In the genomic region with DNA sequence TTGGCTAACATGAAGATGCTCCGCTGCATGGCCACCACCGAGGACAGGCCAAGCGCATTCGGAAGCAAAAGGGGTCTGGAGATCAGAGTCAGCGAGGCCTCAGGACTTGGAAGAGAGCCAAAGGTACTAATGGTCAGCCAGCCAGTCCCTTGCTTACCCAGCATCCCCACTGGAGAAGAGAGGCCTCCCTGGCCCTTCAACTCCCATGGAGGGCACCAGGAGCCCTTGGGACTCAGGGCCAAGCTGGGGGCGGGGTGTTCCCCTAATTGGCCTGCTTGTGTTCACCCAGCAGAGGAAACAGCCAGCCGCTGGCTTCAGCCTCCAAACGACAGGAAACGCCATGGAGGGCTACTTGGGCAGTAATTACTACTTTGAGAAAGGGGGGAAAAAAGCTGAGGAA, we compare ENCODE assay signal across 11 mouse cellular contexts. TPM values are rescaled to one million over a fixed set of nuclear protein-coding genes. Genes with fewer than 3 reads are reported as not detected.
DNase-seq lines count a peak whose midpoint lies in the region; ATAC-seq lines count a peak whose summit lies in the region.
"Had no signal": no experiment of that assay in that cellular context is flagged by ENCODE, and none has a peak within 500 bp of the region (broad histone marks: within the 10 kb centered on the region; RNA-seq: fewer than 3 reads in every experiment).

No protein-coding gene starts in this region.

- WGBS in kidney, embryonic 16.5 days, result 32% methylated on average over 9 of the region's 9 CpGs
- WGBS in embryonic facial prominence, embryonic 10.5 days, result 52% methylated on average over 9 of the region's 9 CpGs
- WGBS in forebrain, embryonic 16.5 days, result 44% methylated on average over 9 of the region's 9 CpGs

- peak; percentile 68 for ATAC-seq in kidney, embryonic 16.5 days (ENCODE audit: low FRiP score, low TSS enrichment)
- no peak for ATAC-seq in CD4-positive, CD25-positive, alpha-beta regulatory T cell, adult 4 months
- no peak for ATAC-seq in forebrain, embryonic 16.5 days
- ATAC-seq: midbrain, embryonic 16.5 days had no signal

- H3K9ac ChIP-seq in kidney, embryonic 16.5 days (replicated peaks; ENCODE audit: low read length), result no peak overlapping the region
- no peak overlapping the region for H3K9ac ChIP-seq in forebrain, embryonic 16.5 days (replicated peaks; ENCODE audit: low read depth, low read length)
- H3K9ac ChIP-seq: embryonic facial prominence, embryonic 12.5 days; limb, embryonic 13.5 days had no signal

- H3K36me3 ChIP-seq in kidney, embryonic 16.5 days (ENCODE audit: insufficient read depth, low read length), result no peaks in the 10 kb centered on the region
- H3K36me3 ChIP-seq in embryonic facial prominence, embryonic 10.5 days (replicated peaks), result no peaks in the 10 kb centered on the region
- no peaks in the 10 kb centered on the region for H3K36me3 ChIP-seq in forebrain, embryonic 16.5 days (ENCODE audit: control insufficient read depth, insufficient read depth)
- H3K36me3 ChIP-seq: embryonic facial prominence, embryonic 12.5 days; limb, embryonic 13.5 days had no signal

- H3K4me2 ChIP-seq in kidney, embryonic 16.5 days (replicated peaks; ENCODE audit: low read depth, low read length), result no peak overlapping the region
- H3K4me2 ChIP-seq in forebrain, embryonic 16.5 days (ENCODE audit: low read length), result no peak overlapping the region
- H3K4me2 ChIP-seq: embryonic facial prominence, embryonic 12.5 days; limb, embryonic 13.5 days had no signal

- no peaks in the 10 kb centered on the region for H3K27me3 ChIP-seq in kidney, embryonic 16.5 days (ENCODE audit: insufficient read depth, low read length)
- no peaks in the 10 kb centered on the region for H3K27me3 ChIP-seq in embryonic facial prominence, embryonic 10.5 days (replicated peaks; ENCODE audit: low read depth, poor library complexity, severe bottlenecking)
- H3K27me3 ChIP-seq in forebrain, embryonic 16.5 days (replicated peaks; ENCODE audit: control insufficient read depth, insufficient read depth, low read length), result no peaks in the 10 kb centered on the region
- H3K27me3 ChIP-seq: embryonic facial prominence, embryonic 12.5 days had no signal

- no peak overlapping the region for H3K27ac ChIP-seq in kidney, embryonic 16.5 days (ENCODE audit: low read length)
- peak overlapping the region; percentile 40; the same call in 1 of the 2 replicates for H3K27ac ChIP-seq in embryonic facial prominence, embryonic 10.5 days (replicated peaks)
- no peak overlapping the region for H3K27ac ChIP-seq in forebrain, embryonic 16.5 days (ENCODE audit: low read length)
- H3K27ac ChIP-seq: embryonic facial prominence, embryonic 12.5 days; limb, embryonic 13.5 days had no signal

- DNase-seq in kidney, adult 9 months, result no peak
- no peak for DNase-seq in embryonic facial prominence, embryonic 10.5 days (ENCODE audit: low spot score)
- DNase-seq in kidney, postnatal 14 days, result peak; percentile 46
- DNase-seq in right cerebral cortex, postnatal 14 days, result peak; percentile 19
- DNase-seq: gastrocnemius, postnatal 10 days had no signal

- no peaks in the 10 kb centered on the region for H3K9me3 ChIP-seq in kidney, embryonic 16.5 days (ENCODE audit: low read length)
- H3K9me3 ChIP-seq in embryonic facial prominence, embryonic 10.5 days, result no peaks in the 10 kb centered on the region
- no peaks in the 10 kb centered on the region for H3K9me3 ChIP-seq in forebrain, embryonic 16.5 days (ENCODE audit: control insufficient read depth, low read length)
- H3K9me3 ChIP-seq: embryonic facial prominence, embryonic 12.5 days; limb, embryonic 13.5 days had no signal

- H3K4me3 ChIP-seq in kidney, embryonic 16.5 days (ENCODE audit: low read length), result no peak overlapping the region
- no peak overlapping the region for H3K4me3 ChIP-seq in embryonic facial prominence, embryonic 10.5 days
- no peak overlapping the region for H3K4me3 ChIP-seq in forebrain, embryonic 16.5 days (replicated peaks; ENCODE audit: low read length)
- H3K4me3 ChIP-seq: embryonic facial prominence, embryonic 12.5 days; limb, embryonic 13.5 days had no signal

- peaks cover 15% of the 10 kb centered on the region; the same call in 1 of the 2 replicates for H3K4me1 ChIP-seq in kidney, embryonic 16.5 days (ENCODE audit: insufficient read depth, low read length)
- peaks cover 16% of the 10 kb centered on the region for H3K4me1 ChIP-seq in embryonic facial prominence, embryonic 10.5 days
- H3K4me1 ChIP-seq in forebrain, embryonic 16.5 days (replicated peaks; ENCODE audit: control insufficient read depth, insufficient read depth, low read length), result peaks cover 3% of the 10 kb centered on the region; the same call in 1 of the 2 replicates

RNA-seq across cellular contexts. Expression of a gene that starts 5.1 kb away (rescaled TPM):
- 0.67 and 0.91 TPM in 2 replicates for polyA plus RNA-seq in kidney, embryonic 16.5 days (2015; fragmentation: Nextera tagmentation; extraction: Ambion mirVana)
- polyA plus RNA-seq in embryonic facial prominence, embryonic 10.5 days (2016; fragmentation: Nextera tagmentation; extraction: Ambion mirVana), result 0.19 and 0.36 TPM in 2 replicates
- polyA plus RNA-seq in CD4-positive, CD25-positive, alpha-beta regulatory T cell, adult 4 months (2017; shearing (Covaris generic)), result not detected
- not detected in 2 replicates for polyA plus RNA-seq in forebrain, embryonic 16.5 days (2015; fragmentation: Nextera tagmentation; extraction: Ambion mirVana)
- polyA plus RNA-seq: embryonic facial prominence, embryonic 12.5 days; midbrain, embryonic 16.5 days had no signal

RNA-seq across cellular contexts. Expression of a gene that starts 38.0 kb away (rescaled TPM):
- polyA plus RNA-seq in kidney, embryonic 16.5 days (2015; fragmentation: Nextera tagmentation; extraction: Ambion mirVana), result 31.4 and 35.8 TPM in 2 replicates
- 5.3 and 6.7 TPM in 2 replicates for polyA plus RNA-seq in embryonic facial prominence, embryonic 10.5 days (2016; fragmentation: Nextera tagmentation; extraction: Ambion mirVana)
- polyA plus RNA-seq in CD4-positive, CD25-positive, alpha-beta regulatory T cell, adult 4 months (2017; shearing (Covaris generic)), result under 1 TPM in 1 of 2 experiments, not detected in 1; 0.18 TPM
- 14.9 and 16.4 TPM in 2 replicates for polyA plus RNA-seq in forebrain, embryonic 16.5 days (2015; fragmentation: Nextera tagmentation; extraction: Ambion mirVana)

Comparison
In these comparisons a context has a peak if more than half of its experiments do, and no peak if none do; other contexts are left out.
1. DNase-seq: peak in kidney, postnatal 14 days (single experiment) and right cerebral cortex, postnatal 14 days (single experiment); none in kidney, adult 9 months (single experiment) and embryonic facial prominence, embryonic 10.5 days (single experiment).